Mouse (Mus musculus): ENCODE measurements around the gene Gm20696.

DNA sequence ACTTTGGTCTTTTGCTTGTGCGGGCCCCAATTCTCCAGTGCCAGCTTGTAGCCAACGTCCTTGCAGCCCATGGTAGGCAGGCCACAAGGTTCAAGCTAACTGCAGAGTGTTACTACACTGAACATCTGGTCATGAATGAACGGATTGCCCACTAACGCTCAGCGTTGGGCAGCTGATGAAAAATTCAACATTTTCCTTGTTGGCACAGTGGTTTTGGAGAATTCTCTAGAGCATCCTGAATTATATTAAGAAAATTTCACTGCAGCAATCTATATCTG, 327.3 kb downstream of the Gm20696 start:
- TF ChIP-seq CTCF (IDR thresholded peaks at IDR 0.05; ENCODE audit: control insufficient read depth, insufficient read depth, low read length) (no peak), POLR2A (IDR thresholded peaks at IDR 0.05; ENCODE audit: borderline replicate concordance, control insufficient read depth, low read depth, low read length) (no peak)
